Mouse (Mus musculus) limb, embryonic 13.5 days (tissue): ENCODE measurements at regions not wholly inside any gene's neighbourhood (a gene's known extent, or its start where the extent isn't known, plus 50 kb on each side); places are given as distances from the start of the nearest gene placed in this dataset.
A peak's percentile ranks its signal among the peaks of the same experiment; 100 is the strongest.

ENCODE experiments used
- ATAC-seq: fragments of 200-750 bp; cut with Nextera tagmentation; 2 replicates; pipeline ENCODE4 v1.8.0; 2017; ENCODE audit warnings: low read depth, moderate number of reproducible peaks, moderate TSS enrichment; ENCODE audit not compliant: low FRiP score
- H3K27ac ChIP-seq: fragments of 300-500 bp; sonication (generic); 2 replicates; pipeline ENCODE4 v1.5.1; 2015; ENCODE audit warnings: inconsistent platforms, mild to moderate bottlenecking, moderate library complexity
- H3K27me3 ChIP-seq: fragments of 300-500 bp; sonication (generic); 2 replicates; pipeline ENCODE4 v1.6.1; 2015; ENCODE audit warnings: mild to moderate bottlenecking, inconsistent platforms
- H3K36me3 ChIP-seq: fragments of 300-500 bp; sonication (generic); 2 replicates; pipeline ENCODE4 v1.6.1; 2015; ENCODE audit warnings: inconsistent platforms, mild to moderate bottlenecking, moderate library complexity
- H3K4me1 ChIP-seq: fragments of 300-500 bp; sonication (generic); 2 replicates; pipeline ENCODE4 v1.6.1; 2015; ENCODE audit warnings: inconsistent platforms
- H3K4me2 ChIP-seq: fragments of 300-500 bp; sonication (generic); replicated peaks from 2 replicates; pipeline ENCODE4 v1.6.1; 2015; ENCODE audit warnings: inconsistent platforms, mild to moderate bottlenecking, moderate library complexity
- H3K4me3 ChIP-seq: fragments of 300-500 bp; sonication (generic); 2 replicates; pipeline ENCODE4 v1.5.1; 2015; ENCODE audit warnings: moderate library complexity, mild to moderate bottlenecking, inconsistent platforms
- H3K9ac ChIP-seq: fragments of 300-500 bp; sonication (generic); 2 replicates; pipeline ENCODE4 v1.6.1; 2015; ENCODE audit warnings: mild to moderate bottlenecking, inconsistent platforms
- H3K9me3 ChIP-seq: fragments of 300-500 bp; sonication (generic); 2 replicates; pipeline ENCODE4 v1.6.1; 2016; ENCODE audit warnings: inconsistent platforms
- WGBS: fragments of 180-500 bp; shearing (Covaris S2); methylation state at CpG from one replicate; pipeline ENCODE4 v1.1.7; 2015; 5-methylcytosine and 5-hydroxymethylcytosine counted together

GRCm38 (mm10) chr14:28626951-28627350 lies 122.4 kb downstream of the Wnt5a start:
- H3K27me3 ChIP-seq = no peaks in the 10 kb centered on the region
- no peaks in the 10 kb centered on the region for H3K9me3 ChIP-seq
- no peak overlapping the region for H3K9ac ChIP-seq
- no peak overlapping the region for H3K4me2 ChIP-seq
- no peak overlapping the region for H3K27ac ChIP-seq
- H3K4me3 ChIP-seq = no peak overlapping the region
- no peaks in the 10 kb centered on the region for H3K36me3 ChIP-seq
- H3K4me1 ChIP-seq = peaks cover 11% of the 10 kb centered on the region
- ATAC-seq = no peak
- 75% methylated on average over 3 of the region's 3 CpGs for WGBS

- H3K4me3 ChIP-seq = no peak overlapping the region
- H3K27ac ChIP-seq = no peak overlapping the region
- no peaks in the 10 kb centered on the region for H3K4me1 ChIP-seq
- H3K9me3 ChIP-seq = no peaks in the 10 kb centered on the region
- H3K4me2 ChIP-seq = no peak overlapping the region
- no peaks in the 10 kb centered on the region for H3K36me3 ChIP-seq
- no peak for ATAC-seq
- H3K9ac ChIP-seq = no peak overlapping the region
- H3K27me3 ChIP-seq = no peaks in the 10 kb centered on the region
Observed at GRCm38 (mm10) chr14:28635175-28635574, 130.6 kb downstream of the Wnt5a start.

DNA sequence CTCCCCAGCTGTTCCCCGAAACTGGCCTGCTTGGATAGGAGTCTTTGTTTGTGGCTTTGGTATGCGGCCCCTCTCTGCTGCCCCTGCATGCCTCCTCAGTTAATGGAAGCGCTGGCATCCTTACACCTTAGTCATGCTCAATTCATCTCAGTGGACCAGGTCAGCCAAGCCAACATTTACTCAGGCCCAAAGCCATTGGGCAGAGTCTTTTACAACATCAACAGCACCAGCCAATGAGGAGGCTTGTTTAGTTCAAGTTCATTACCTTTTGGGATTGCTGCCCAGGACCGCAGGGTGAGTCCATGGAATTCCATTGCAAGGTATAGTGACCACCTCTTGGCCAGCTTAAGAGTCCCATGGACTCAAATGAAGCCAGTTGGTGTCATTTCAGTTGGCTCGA lies 134.5 kb downstream of the Wnt5a start:
- 84% methylated on average over 5 of the region's 5 CpGs for WGBS

GRCm38 (mm10) chr14:28645807-28646206 lies 141.3 kb downstream of the Wnt5a start:
- Histone ChIP-seq H3K27me3 (no peaks in the 10 kb centered on the region), H3K9ac (no peak overlapping the region), H3K36me3 (no peaks in the 10 kb centered on the region), H3K4me1 (no peaks in the 10 kb centered on the region), H3K4me2 (no peak overlapping the region), H3K27ac (no peak overlapping the region), H3K9me3 (no peaks in the 10 kb centered on the region), H3K4me3 (no peak overlapping the region)
- WGBS = 83% methylated on average over 2 of the region's 2 CpGs
- no peak for ATAC-seq

More for the DNA sequence above, 134.5 kb downstream of the Wnt5a start:
- Histone ChIP-seq H3K4me1 (no peaks in the 10 kb centered on the region), H3K4me3 (no peak overlapping the region), H3K4me2 (no peak overlapping the region), H3K27ac (no peak overlapping the region), H3K36me3 (no peaks in the 10 kb centered on the region), H3K9ac (no peak overlapping the region), H3K27me3 (no peaks in the 10 kb centered on the region), H3K9me3 (no peaks in the 10 kb centered on the region)
- no peak for ATAC-seq

DNA sequence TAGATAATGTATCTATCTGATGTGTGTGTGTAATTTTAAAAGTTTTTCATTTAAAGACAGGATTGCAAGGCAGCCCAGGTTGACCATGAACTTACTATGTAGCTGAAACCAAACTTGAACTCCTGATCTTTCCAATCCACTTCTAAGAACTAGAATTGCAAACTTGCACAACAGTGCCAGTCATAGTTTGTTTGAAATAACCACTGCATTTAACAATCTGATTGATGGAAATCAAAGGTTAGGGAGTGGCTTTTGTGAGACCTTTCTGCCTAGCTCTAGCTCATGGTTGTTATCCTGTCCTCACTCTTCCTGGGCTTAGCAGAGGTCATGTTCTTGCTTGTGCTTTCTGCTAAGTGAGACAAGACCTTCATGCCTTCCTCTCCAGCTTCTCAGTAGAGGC lies 144.9 kb downstream of the Wnt5a start:
- Histone ChIP-seq H3K9me3 (no peaks in the 10 kb centered on the region), H3K27ac (no peak overlapping the region), H3K9ac (no peak overlapping the region), H3K4me1 (peaks cover 6% of the 10 kb centered on the region), H3K4me3 (no peak overlapping the region), H3K36me3 (no peaks in the 10 kb centered on the region), H3K4me2 (no peak overlapping the region), H3K27me3 (no peaks in the 10 kb centered on the region)
- no peak for ATAC-seq

- Histone ChIP-seq H3K4me2 (no peak overlapping the region), H3K9me3 (no peaks in the 10 kb centered on the region), H3K36me3 (no peaks in the 10 kb centered on the region), H3K27ac (no peak overlapping the region), H3K4me1 (peaks cover 16% of the 10 kb centered on the region), H3K9ac (no peak overlapping the region), H3K27me3 (no peaks in the 10 kb centered on the region), H3K4me3 (no peak overlapping the region)
- WGBS = 54% methylated on average over 10 of the region's 10 CpGs
- no peak for ATAC-seq
Observed at GRCm38 (mm10) chr14:28653059-28653930, 148.7 kb downstream of the Wnt5a start.

- Histone ChIP-seq H3K36me3 (no peaks in the 10 kb centered on the region), H3K27me3 (no peaks in the 10 kb centered on the region), H3K4me3 (no peak overlapping the region), H3K4me1 (peaks cover 29% of the 10 kb centered on the region), H3K9me3 (no peaks in the 10 kb centered on the region), H3K4me2 (peak overlapping the region; percentile 11; the same call in 1 of the 2 replicates), H3K27ac (no peak overlapping the region), H3K9ac (no peak overlapping the region)
- 53% methylated on average over 8 of the region's 8 CpGs for WGBS
- ATAC-seq = no peak
Observed at GRCm38 (mm10) chr14:28657216-28657615, 152.7 kb downstream of the Wnt5a start.

DNA sequence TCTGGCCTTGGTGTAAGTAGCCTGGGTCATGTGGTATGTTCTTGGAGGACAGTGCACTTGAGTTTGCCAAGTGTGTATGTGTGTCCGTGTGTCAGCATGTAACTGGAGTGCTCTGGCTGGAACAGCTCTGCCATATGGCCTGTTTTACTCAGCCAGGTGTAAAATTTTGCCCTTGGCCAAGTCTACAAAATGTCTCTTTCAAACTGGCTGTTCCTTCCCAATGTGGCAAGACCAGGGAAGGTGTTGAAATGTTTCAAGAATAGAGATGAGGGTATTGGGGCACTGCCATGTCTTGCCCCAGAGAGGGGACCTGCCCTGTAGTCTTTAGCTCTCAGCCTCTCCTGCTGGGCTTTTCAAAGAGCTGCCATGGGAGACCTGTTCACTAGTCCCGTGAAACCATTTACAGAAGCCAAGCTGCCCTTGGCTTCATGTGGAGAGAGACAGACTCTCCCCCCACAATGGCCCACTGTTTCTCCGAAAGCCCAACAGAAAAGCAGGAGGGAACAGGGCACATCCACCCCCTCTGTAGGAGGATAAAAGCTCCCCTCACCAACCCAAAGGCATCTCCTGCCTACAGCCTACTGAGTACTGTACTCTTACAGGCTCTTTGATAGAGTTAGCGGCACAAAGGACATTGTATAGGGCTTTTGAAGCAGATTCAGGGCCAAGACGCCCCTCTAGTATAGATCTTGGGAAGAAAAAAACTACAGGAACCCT lies 156.5 kb downstream of the Wnt5a start:
- ATAC-seq = no peak; the same call in 1 of the 2 replicates
- no peaks in the 10 kb centered on the region for H3K27me3 ChIP-seq
- no peaks in the 10 kb centered on the region for H3K9me3 ChIP-seq
- H3K9ac ChIP-seq = no peak overlapping the region
- 64% methylated on average over 5 of the region's 5 CpGs for WGBS
- H3K27ac ChIP-seq = no peak overlapping the region
- no peaks in the 10 kb centered on the region for H3K36me3 ChIP-seq
- no peak overlapping the region for H3K4me2 ChIP-seq
- peaks cover 53% of the 10 kb centered on the region for H3K4me1 ChIP-seq
- H3K4me3 ChIP-seq = no peak overlapping the region

GRCm38 (mm10) chr14:28663316-28663715 lies 158.8 kb downstream of the Wnt5a start:
- Histone ChIP-seq H3K9me3 (no peaks in the 10 kb centered on the region), H3K9ac (no peak overlapping the region), H3K27me3 (no peaks in the 10 kb centered on the region), H3K36me3 (no peaks in the 10 kb centered on the region), H3K27ac (peak overlapping the region; percentile 55), H3K4me3 (no peak overlapping the region), H3K4me1 (peaks cover 43% of the 10 kb centered on the region), H3K4me2 (peak overlapping the region; percentile 32)
- WGBS = 57% methylated on average over 1 of the region's 1 CpGs
- no peak for ATAC-seq

GRCm38 (mm10) chr14:28664121-28664520 lies 159.6 kb downstream of the Wnt5a start:
- H3K27ac ChIP-seq = peak overlapping the region; percentile 55
- peak overlapping the region; percentile 32 for H3K4me2 ChIP-seq
- H3K36me3 ChIP-seq = no peaks in the 10 kb centered on the region
- H3K4me3 ChIP-seq = no peak overlapping the region
- no peaks in the 10 kb centered on the region for H3K27me3 ChIP-seq
- ATAC-seq = peak; percentile 54; the same call in 1 of the 2 replicates
- H3K9me3 ChIP-seq = no peaks in the 10 kb centered on the region
- WGBS = 10% methylated on average over 7 of the region's 7 CpGs
- peaks cover 43% of the 10 kb centered on the region for H3K4me1 ChIP-seq
- H3K9ac ChIP-seq = 0 out of 2 replicates have a peak overlapping the region, but pooled peaks have one; percentile 8

DNA sequence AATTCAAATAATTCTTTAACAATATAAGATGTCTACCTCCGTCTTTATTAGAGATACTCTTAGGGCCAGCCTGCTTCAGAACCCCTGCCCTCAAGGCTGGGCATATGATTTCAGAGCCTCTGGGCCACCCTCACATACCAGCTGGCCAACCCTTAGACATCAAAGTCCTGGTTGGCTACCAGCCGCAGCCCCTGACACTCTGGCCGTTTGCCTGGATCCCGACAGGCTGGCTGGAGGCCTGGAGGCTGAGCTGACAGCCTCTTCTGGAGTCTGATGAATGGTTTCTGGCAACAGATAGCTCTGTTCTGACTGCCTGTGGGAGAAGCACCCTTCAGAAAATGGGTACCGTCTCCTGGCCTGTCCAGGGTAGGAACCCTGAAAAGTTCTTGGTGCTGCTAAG lies 170.9 kb downstream of the Wnt5a start:
- H3K4me3 ChIP-seq = no peak overlapping the region
- no peak overlapping the region for H3K4me2 ChIP-seq
- no peaks in the 10 kb centered on the region for H3K36me3 ChIP-seq
- ATAC-seq = no peak
- no peaks in the 10 kb centered on the region for H3K9me3 ChIP-seq
- H3K4me1 ChIP-seq = peaks cover 26% of the 10 kb centered on the region
- no peak overlapping the region for H3K27ac ChIP-seq
- no peak overlapping the region for H3K9ac ChIP-seq
- WGBS = 26% methylated on average over 5 of the region's 5 CpGs
- H3K27me3 ChIP-seq = no peaks in the 10 kb centered on the region

GRCm38 (mm10) chr14:28699780-28700179 lies 195.2 kb downstream of the Wnt5a start:
- no peaks in the 10 kb centered on the region for H3K27me3 ChIP-seq
- 54% methylated on average over 2 of the region's 2 CpGs for WGBS
- H3K4me2 ChIP-seq = no peak overlapping the region
- no peak overlapping the region for H3K9ac ChIP-seq
- no peaks in the 10 kb centered on the region for H3K9me3 ChIP-seq
- H3K27ac ChIP-seq = no peak overlapping the region
- H3K4me3 ChIP-seq = no peak overlapping the region
- H3K36me3 ChIP-seq = no peaks in the 10 kb centered on the region
- ATAC-seq = no peak
- H3K4me1 ChIP-seq = no peaks in the 10 kb centered on the region
